Mouse (Mus musculus): Measurements from ENCODE around the gene Mef2c. TPM values are rescaled to one million over a fixed set of nuclear protein-coding genes. Genes with fewer than 3 reads are reported as not detected.

The Mef2c gene
- polyA plus RNA-seq, 1 experiment from 2014 or later, result 126 TPM

DNA sequence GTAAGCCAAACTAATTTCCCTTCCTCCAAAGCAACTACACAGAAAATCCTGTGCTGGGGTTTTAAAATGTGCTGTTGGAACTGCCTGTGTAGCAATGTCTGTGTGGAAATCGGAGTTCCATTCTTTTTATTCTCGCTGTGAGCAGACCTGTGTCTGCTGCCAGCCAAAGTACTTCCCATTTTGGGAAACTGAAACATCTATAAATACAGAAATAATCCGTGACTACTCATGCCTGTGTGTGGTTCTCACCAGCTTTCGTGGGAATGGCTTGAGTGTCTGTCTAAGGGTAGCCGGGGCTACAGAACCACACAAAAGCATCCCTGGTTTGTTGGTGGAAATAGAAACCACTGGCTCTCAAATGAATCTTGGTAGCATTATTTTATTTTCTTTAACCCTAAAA lies 81.5 kb downstream of the Mef2c start:
- Histone ChIP-seq H3K36me3 (ENCODE audit: control insufficient read depth, insufficient read depth, low read length) (no peaks in the 10 kb centered on the region), H3K9me3 (replicated peaks; ENCODE audit: control insufficient read depth, low read length) (no peaks in the 10 kb centered on the region), H3K9ac (ENCODE audit: low read depth, low read length) (no peak overlapping the region), H3K27me3 (ENCODE audit: control insufficient read depth, insufficient read depth, low read length) (no peaks in the 10 kb centered on the region), H3K4me3 (ENCODE audit: low read depth, low read length) (no peak overlapping the region), H3K4me1 (ENCODE audit: control insufficient read depth, insufficient read depth, low read length) (no peaks in the 10 kb centered on the region), H3K27ac (ENCODE audit: low read depth, low read length) (no peak overlapping the region; the same call in 1 of the 2 replicates), H3K4me2 (no peak overlapping the region)
- no peak for ATAC-seq (replicated peaks; ENCODE audit: insufficient number of reproducible peaks, low FRiP score, low TSS enrichment)
- 79% methylated on average over 5 of the region's 5 CpGs for WGBS (ENCODE audit: insufficient replicate concordance)

DNA sequence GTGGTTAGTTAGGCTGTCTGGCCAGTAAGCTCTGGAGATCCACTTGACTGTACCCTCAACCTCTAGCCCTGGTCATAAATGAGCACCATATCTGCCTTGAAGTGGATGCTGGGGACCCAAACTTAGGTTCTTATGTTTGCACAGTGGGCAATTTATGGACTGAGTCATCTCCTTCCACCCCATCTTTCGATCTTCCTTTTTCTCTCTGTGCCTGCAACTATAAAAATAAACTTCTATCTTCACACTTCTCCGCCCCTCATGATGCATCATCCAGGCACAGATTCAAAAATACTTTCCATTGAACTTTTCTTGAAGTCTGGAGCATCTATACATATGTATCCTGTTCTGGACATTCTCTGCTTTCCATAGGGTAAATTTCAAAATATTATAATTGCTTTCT lies 84.4 kb downstream of the Mef2c start:
- Histone ChIP-seq H3K4me1 (ENCODE audit: control insufficient read depth, insufficient read depth, low read length) (peaks cover 6% of the 10 kb centered on the region), H3K9ac (ENCODE audit: low read depth, low read length) (no peak overlapping the region), H3K36me3 (ENCODE audit: control insufficient read depth, insufficient read depth, low read length) (no peaks in the 10 kb centered on the region), H3K4me2 (no peak overlapping the region), H3K4me3 (ENCODE audit: low read depth, low read length) (no peak overlapping the region), H3K27ac (ENCODE audit: low read depth, low read length) (no peak overlapping the region), H3K27me3 (ENCODE audit: control insufficient read depth, insufficient read depth, low read length) (no peaks in the 10 kb centered on the region), H3K9me3 (replicated peaks; ENCODE audit: control insufficient read depth, low read length) (no peaks in the 10 kb centered on the region)
- ATAC-seq (replicated peaks; ENCODE audit: insufficient number of reproducible peaks, low FRiP score, low TSS enrichment), result no peak
- 75% methylated on average over 2 of the region's 2 CpGs for WGBS (ENCODE audit: insufficient replicate concordance)

DNA sequence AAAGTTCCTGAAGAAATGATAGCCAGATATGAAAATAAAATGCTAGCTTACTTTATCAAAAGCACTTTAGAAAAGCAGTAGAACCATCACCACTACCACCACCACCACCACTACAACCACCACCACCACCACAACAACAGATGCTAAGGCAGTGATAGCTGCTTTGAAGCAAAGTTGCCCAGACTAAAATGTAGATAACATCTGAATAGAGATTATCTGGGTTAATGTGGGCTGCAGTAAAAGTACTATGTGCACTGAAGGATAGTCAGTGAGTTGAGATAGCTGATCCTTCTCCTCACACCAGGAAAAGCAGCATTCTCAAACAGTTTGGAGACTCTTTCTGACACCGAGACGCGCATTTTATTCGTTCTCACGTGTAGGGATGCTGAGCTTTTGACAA lies 87.1 kb downstream of the Mef2c start:
- Histone ChIP-seq H3K4me3 (ENCODE audit: low read depth, low read length) (no peak overlapping the region), H3K4me2 (no peak overlapping the region), H3K27me3 (ENCODE audit: control insufficient read depth, insufficient read depth, low read length) (no peaks in the 10 kb centered on the region), H3K27ac (ENCODE audit: low read depth, low read length) (no peak overlapping the region), H3K36me3 (ENCODE audit: control insufficient read depth, insufficient read depth, low read length) (no peaks in the 10 kb centered on the region), H3K9ac (ENCODE audit: low read depth, low read length) (no peak overlapping the region), H3K9me3 (replicated peaks; ENCODE audit: control insufficient read depth, low read length) (no peaks in the 10 kb centered on the region), H3K4me1 (ENCODE audit: control insufficient read depth, insufficient read depth, low read length) (peaks cover 6% of the 10 kb centered on the region)
- no peak for ATAC-seq (replicated peaks; ENCODE audit: insufficient number of reproducible peaks, low FRiP score, low TSS enrichment)
- 87% methylated on average over 5 of the region's 5 CpGs for WGBS (ENCODE audit: insufficient replicate concordance)

DNA sequence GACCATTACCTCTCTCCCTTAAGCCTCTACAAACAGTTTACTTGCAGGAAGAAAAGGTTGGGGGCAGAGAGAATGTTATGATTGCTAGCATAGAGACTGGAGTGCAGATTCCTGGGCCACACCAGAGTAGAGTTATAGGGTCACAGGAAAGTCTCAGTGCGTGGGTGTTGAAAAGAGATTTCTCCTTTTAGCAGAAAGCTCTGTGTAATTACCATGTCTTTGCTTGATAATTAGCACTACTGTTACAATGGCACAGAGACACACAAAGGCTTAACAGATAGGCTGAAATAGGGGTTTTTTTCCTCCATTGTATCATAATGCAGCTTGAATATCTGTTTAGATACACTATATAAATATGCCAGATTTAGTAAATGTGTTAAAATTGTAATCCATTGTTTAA lies 91.6 kb downstream of the Mef2c start:
- no peak overlapping the region for H3K4me2 ChIP-seq
- no peak for ATAC-seq (replicated peaks; ENCODE audit: insufficient number of reproducible peaks, low FRiP score, low TSS enrichment)
- no peak overlapping the region for H3K27ac ChIP-seq (ENCODE audit: low read depth, low read length)
- H3K9ac ChIP-seq (ENCODE audit: low read depth, low read length), result no peak overlapping the region
- H3K4me1 ChIP-seq (ENCODE audit: control insufficient read depth, insufficient read depth, low read length), result peaks cover 8% of the 10 kb centered on the region
- H3K27me3 ChIP-seq (ENCODE audit: control insufficient read depth, insufficient read depth, low read length), result no peaks in the 10 kb centered on the region
- no peaks in the 10 kb centered on the region for H3K9me3 ChIP-seq (replicated peaks; ENCODE audit: control insufficient read depth, low read length)
- no peak overlapping the region for H3K4me3 ChIP-seq (ENCODE audit: low read depth, low read length)
- 74% methylated on average over 1 of the region's 1 CpGs for WGBS (ENCODE audit: insufficient replicate concordance)
- no peaks in the 10 kb centered on the region for H3K36me3 ChIP-seq (ENCODE audit: control insufficient read depth, insufficient read depth, low read length)

DNA sequence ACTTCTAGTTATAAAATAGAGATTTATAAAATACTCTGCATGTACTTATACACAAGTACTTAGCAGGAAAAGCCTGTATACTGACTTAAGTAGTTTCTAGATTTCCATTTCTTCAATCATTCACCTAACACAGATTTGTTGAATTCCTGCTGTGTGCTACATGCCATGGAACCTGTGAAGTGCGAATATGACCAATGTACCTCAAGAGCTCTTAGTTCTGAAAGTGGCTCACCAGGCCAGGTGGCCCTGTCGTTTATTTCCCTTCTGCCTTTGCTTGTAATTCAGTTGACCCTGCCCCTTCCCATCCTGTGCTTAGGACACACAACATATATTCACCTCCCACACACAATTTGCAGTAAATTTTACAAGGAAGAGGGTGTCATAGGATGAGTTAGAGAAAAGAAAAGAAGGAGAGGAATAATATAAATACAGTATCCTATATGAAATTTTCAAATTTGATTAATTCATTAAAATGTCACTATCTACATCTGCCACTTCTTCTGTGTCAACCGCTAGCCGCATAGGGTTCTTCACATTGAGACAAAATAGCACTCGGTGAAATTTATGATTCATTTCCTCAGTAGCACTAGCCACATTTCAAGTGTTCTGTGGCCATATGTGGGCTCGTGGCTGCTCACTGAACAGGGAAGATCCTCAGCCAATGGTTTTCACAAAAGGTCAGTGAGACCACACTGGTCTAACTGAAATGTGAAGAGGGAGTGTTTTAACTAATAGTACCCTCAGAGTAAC lies 93.3 kb downstream of the Mef2c start:
- Histone ChIP-seq H3K9me3 (replicated peaks; ENCODE audit: control insufficient read depth, low read length) (no peaks in the 10 kb centered on the region), H3K27ac (ENCODE audit: low read depth, low read length) (no peak overlapping the region), H3K4me3 (ENCODE audit: low read depth, low read length) (no peak overlapping the region), H3K36me3 (ENCODE audit: control insufficient read depth, insufficient read depth, low read length) (no peaks in the 10 kb centered on the region), H3K4me1 (ENCODE audit: control insufficient read depth, insufficient read depth, low read length) (peaks cover 2% of the 10 kb centered on the region; the same call in 1 of the 2 replicates), H3K4me2 (no peak overlapping the region), H3K9ac (ENCODE audit: low read depth, low read length) (no peak overlapping the region), H3K27me3 (ENCODE audit: control insufficient read depth, insufficient read depth, low read length) (no peaks in the 10 kb centered on the region)
- no peak for ATAC-seq (replicated peaks; ENCODE audit: insufficient number of reproducible peaks, low FRiP score, low TSS enrichment)
- WGBS (ENCODE audit: insufficient replicate concordance), result 86% methylated on average over 6 of the region's 6 CpGs

DNA sequence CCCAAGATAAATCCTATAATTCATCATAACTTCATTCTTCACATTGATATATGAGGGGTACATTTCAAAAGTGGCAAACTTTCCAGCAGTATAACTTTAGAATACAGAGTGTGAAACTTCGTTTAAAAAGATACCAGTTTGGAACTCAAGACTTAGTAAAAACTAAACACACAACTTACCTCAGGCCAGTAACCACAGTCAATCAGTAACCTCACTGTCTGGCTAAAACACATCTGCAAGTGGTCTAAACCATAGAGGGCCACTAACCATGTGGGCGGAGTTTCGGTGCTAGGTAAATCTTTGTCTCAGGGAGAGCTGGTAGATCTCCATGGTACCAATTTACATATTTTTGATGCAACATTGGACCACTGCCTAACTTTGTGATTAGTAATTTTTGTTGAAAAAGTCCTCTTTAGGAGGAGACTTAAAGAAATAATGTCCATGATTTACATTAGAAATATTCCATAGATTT lies 93.9 kb downstream of the Mef2c start:
- no peak overlapping the region for H3K4me2 ChIP-seq
- no peaks in the 10 kb centered on the region for H3K27me3 ChIP-seq (ENCODE audit: control insufficient read depth, insufficient read depth, low read length)
- no peak overlapping the region for H3K27ac ChIP-seq (ENCODE audit: low read depth, low read length)
- no peak overlapping the region for H3K9ac ChIP-seq (ENCODE audit: low read depth, low read length)
- no peaks in the 10 kb centered on the region for H3K36me3 ChIP-seq (ENCODE audit: control insufficient read depth, insufficient read depth, low read length)
- ATAC-seq (replicated peaks; ENCODE audit: insufficient number of reproducible peaks, low FRiP score, low TSS enrichment), result no peak
- WGBS (ENCODE audit: insufficient replicate concordance), result 89% methylated on average over 3 of the region's 3 CpGs
- no peaks in the 10 kb centered on the region for H3K9me3 ChIP-seq (replicated peaks; ENCODE audit: control insufficient read depth, low read length)
- peaks cover 2% of the 10 kb centered on the region; the same call in 1 of the 2 replicates for H3K4me1 ChIP-seq (ENCODE audit: control insufficient read depth, insufficient read depth, low read length)
- no peak overlapping the region for H3K4me3 ChIP-seq (ENCODE audit: low read depth, low read length)

DNA sequence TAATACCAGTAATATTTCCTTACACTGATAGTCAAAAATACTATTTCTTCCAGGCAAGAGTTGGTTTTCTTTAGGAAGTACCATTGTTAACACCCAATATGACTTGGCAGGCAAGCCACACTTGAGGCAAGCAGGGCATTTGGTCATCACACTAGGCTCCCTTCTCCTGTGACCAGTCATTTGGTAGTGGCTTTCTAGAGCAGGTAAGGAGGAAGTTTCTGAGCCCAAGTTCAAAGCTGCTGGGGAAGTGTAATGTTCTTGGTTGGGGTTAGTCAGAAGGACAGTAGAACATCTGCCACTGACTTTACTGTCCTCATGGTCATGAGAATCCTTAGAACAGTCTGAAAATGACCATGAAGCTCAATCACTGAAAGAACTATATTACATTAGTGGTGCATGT lies 96.5 kb downstream of the Mef2c start:
- Histone ChIP-seq H3K4me1 (ENCODE audit: control insufficient read depth, insufficient read depth, low read length) (peaks cover 7% of the 10 kb centered on the region), H3K4me2 (no peak overlapping the region), H3K27ac (ENCODE audit: low read depth, low read length) (no peak overlapping the region), H3K4me3 (ENCODE audit: low read depth, low read length) (no peak overlapping the region), H3K36me3 (ENCODE audit: control insufficient read depth, insufficient read depth, low read length) (no peaks in the 10 kb centered on the region), H3K27me3 (ENCODE audit: control insufficient read depth, insufficient read depth, low read length) (no peaks in the 10 kb centered on the region), H3K9me3 (replicated peaks; ENCODE audit: control insufficient read depth, low read length) (no peaks in the 10 kb centered on the region), H3K9ac (ENCODE audit: low read depth, low read length) (no peak overlapping the region)
- no peak for ATAC-seq (replicated peaks; ENCODE audit: insufficient number of reproducible peaks, low FRiP score, low TSS enrichment)

DNA sequence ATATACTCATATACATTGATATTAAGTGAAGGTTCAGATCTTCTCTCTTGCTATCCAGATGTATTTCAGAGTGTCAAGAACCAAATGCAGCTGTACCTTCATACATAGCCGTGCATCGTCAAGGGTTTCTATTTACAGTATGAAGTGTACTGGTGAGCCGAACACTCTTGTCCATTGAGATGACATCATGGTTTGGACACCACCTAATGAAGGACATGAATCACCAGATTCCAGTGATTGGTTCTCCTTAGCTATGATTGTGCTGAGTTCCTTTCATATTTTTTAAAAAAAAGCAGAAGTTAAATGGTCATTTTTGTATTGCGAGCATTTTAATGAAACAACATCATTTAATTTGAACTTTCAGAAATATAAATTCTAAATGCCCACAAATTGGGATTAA lies 97.9 kb downstream of the Mef2c start:
- no peaks in the 10 kb centered on the region for H3K27me3 ChIP-seq (ENCODE audit: control insufficient read depth, insufficient read depth, low read length)
- no peak overlapping the region for H3K4me2 ChIP-seq
- no peak overlapping the region for H3K27ac ChIP-seq (ENCODE audit: low read depth, low read length)
- H3K9me3 ChIP-seq (replicated peaks; ENCODE audit: control insufficient read depth, low read length), result no peaks in the 10 kb centered on the region
- H3K9ac ChIP-seq (ENCODE audit: low read depth, low read length), result no peak overlapping the region
- H3K36me3 ChIP-seq (ENCODE audit: control insufficient read depth, insufficient read depth, low read length), result no peaks in the 10 kb centered on the region
- WGBS (ENCODE audit: insufficient replicate concordance), result 74% methylated on average over 4 of the region's 4 CpGs
- H3K4me1 ChIP-seq (ENCODE audit: control insufficient read depth, insufficient read depth, low read length), result peaks cover 4% of the 10 kb centered on the region; the same call in 1 of the 2 replicates
- no peak for ATAC-seq (replicated peaks; ENCODE audit: insufficient number of reproducible peaks, low FRiP score, low TSS enrichment)
- no peak overlapping the region for H3K4me3 ChIP-seq (ENCODE audit: low read depth, low read length)
